Mouse (Mus musculus) C2C12 (cell line): ENCODE results near the gene Pth2.
A peak's percentile ranks its signal among the peaks of the same experiment; 100 is the strongest.

Experiments
- CTCF ChIP-seq: IDR thresholded peaks from one replicate; pipeline ENCODE4 v1.5.1; 2011; ENCODE audit not compliant: control insufficient read depth, insufficient read depth, insufficient read length
- MYOG ChIP-seq: IDR thresholded peaks from one replicate; pipeline ENCODE4 v1.6.1; 2011; ENCODE audit not compliant: control insufficient read depth, insufficient read length; ENCODE audit errors: extremely low read depth

DNA sequence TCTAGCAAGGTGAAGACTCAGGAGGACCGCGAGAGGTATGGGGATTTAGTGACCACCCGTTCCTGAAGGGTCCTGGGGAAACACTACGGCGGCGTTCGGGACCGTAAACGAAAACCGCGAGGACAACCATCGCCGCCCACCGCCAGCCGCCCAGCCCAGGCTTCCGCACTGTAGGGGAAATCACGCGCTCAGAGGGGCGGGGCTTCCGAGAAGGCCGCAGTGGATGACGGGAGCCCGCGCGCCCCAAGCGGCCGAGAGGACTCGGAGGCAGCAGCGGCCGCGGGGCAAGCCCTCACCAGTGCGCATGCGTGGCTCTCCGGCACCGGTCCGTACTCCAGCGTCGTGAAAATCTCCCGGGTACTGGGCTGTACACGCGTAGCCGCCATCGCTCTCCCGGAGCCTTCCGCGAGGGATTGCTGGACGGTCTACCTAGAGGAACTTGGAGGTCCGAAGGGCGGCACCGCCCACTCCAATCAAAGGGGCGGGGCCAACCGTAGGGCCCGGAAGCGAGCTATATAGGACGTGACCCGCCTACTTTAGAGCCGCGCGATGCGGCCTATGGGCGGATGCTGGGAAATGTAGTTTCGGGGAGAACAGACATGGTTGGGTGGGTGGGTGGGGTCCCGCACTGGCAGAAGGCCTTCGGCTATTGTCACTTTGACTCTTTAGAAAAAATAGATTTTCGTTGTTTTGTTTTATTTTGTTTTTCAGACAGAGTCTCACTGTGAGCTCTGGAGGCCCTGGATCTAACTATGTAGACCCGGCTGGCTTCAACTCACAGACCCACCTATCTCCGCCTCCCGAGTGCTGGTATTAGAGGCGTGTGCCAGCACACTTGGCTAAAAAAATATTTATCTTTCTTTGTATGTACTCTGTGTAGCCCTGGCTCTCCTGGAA lies 26.5 kb upstream of the Pth2 start, which contains the start of the genes Pih1d1 and Aldh16a1:
- TF ChIP-seq MYOG (no peak), CTCF (peak; percentile 50)
